Mouse (Mus musculus): Measurements from ENCODE around the gene Dock9. TPM values are rescaled to one million over a fixed set of nuclear protein-coding genes. Genes with fewer than 3 reads are reported as not detected.

Gene Dock9
- polyA plus RNA-seq, 1 experiment from 2014 or later: 14.3 TPM

DNA sequence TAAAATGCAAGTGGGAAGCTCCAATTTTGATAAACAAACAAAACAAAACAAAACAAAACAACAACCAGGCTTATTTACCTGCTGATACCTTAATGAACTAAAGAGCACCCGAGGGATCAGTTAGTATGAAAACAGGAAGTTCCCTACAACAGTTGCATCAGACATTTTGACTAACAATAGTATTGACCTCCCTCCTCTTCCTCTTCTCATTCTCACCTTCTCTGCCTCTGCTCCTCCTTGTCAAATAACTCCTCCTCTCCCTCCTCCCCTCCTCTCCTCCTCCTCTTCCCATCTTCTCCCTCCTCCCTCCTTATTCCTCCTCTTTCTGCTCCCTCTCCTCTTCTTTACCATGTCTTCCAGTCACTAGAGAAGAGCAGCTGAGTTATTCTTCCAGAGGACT is 270.4 kb downstream of the Dock9 start:
- Histone ChIP-seq H3K27ac (ENCODE audit: low read depth, low read length) (no peak overlapping the region), H3K9me3 (ENCODE audit: control insufficient read depth, low read length) (no peaks in the 10 kb centered on the region), H3K36me3 (ENCODE audit: control insufficient read depth, insufficient read depth, low read length) (no peaks in the 10 kb centered on the region), H3K27me3 (ENCODE audit: control insufficient read depth, insufficient read depth, low read length) (no peaks in the 10 kb centered on the region), H3K4me2 (replicated peaks; ENCODE audit: low read depth, low read length) (no peak overlapping the region), H3K4me3 (ENCODE audit: low read length) (no peak overlapping the region), H3K9ac (ENCODE audit: low read depth, low read length) (no peak overlapping the region), H3K4me1 (ENCODE audit: control insufficient read depth, insufficient read depth, low read length) (no peaks in the 10 kb centered on the region)
- no peak for ATAC-seq (ENCODE audit: low FRiP score, low TSS enrichment)
- WGBS: 74% methylated on average over 1 of the region's 1 CpGs

DNA sequence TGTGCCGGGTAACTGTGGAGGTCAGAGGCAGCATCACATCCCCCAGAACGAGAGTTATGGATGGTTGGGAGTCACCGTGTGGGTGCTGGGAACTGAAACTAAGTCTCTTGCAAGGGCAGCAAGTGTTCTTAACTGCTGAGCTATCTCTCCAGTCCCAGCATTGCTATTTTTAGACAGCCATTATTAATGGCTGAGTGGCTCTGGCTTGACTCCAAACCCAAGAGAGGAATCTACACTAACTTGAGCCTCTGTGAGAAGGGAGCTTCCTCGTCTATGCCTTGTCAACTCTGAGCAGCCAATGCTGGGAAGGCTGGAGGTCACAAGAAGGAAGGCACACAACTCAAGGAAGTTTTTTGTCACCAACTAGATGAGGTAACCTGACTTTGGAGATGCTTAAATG is 275.9 kb downstream of the Dock9 start:
- H3K4me2 ChIP-seq (replicated peaks; ENCODE audit: low read depth, low read length): no peak overlapping the region
- ATAC-seq (ENCODE audit: low FRiP score, low TSS enrichment): 0 out of 2 replicates have a peak, but pooled peaks have one; percentile 32
- H3K9ac ChIP-seq (ENCODE audit: low read depth, low read length): no peak overlapping the region
- no peaks in the 10 kb centered on the region for H3K36me3 ChIP-seq (ENCODE audit: control insufficient read depth, insufficient read depth, low read length)
- H3K27ac ChIP-seq (ENCODE audit: low read depth, low read length): no peak overlapping the region
- H3K4me3 ChIP-seq (ENCODE audit: low read length): no peak overlapping the region
- no peaks in the 10 kb centered on the region; the same call in 1 of the 2 replicates for H3K4me1 ChIP-seq (ENCODE audit: control insufficient read depth, insufficient read depth, low read length)
- H3K27me3 ChIP-seq (ENCODE audit: control insufficient read depth, insufficient read depth, low read length): no peaks in the 10 kb centered on the region
- no peaks in the 10 kb centered on the region for H3K9me3 ChIP-seq (ENCODE audit: control insufficient read depth, low read length)
- WGBS: 60% methylated on average over 4 of the region's 4 CpGs

DNA sequence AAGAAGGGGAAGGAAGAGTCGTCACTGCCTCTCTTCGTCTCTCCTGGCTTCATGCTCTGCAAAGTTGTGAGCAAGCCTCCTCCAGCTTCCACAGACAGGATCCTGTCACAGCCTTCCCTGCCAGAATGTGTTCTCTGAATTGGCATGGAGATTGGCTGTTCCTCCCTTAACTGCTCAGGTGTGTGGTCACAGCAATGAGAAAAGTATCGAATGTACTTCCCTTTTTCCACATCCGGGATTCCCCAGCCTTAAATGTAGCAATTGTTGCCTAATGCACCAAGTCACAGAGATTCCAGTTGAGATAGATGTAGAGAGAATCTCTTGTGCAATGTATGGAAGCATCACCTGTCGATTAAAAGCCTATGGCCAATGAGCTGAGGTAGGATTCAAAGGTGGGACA is 280.8 kb downstream of the Dock9 start:
- H3K4me1 ChIP-seq (ENCODE audit: control insufficient read depth, insufficient read depth, low read length): no peaks in the 10 kb centered on the region; the same call in 1 of the 2 replicates
- no peak for ATAC-seq (ENCODE audit: low FRiP score, low TSS enrichment)
- no peak overlapping the region for H3K4me2 ChIP-seq (replicated peaks; ENCODE audit: low read depth, low read length)
- no peak overlapping the region for H3K9ac ChIP-seq (ENCODE audit: low read depth, low read length)
- H3K4me3 ChIP-seq (ENCODE audit: low read length): no peak overlapping the region
- no peaks in the 10 kb centered on the region for H3K36me3 ChIP-seq (ENCODE audit: control insufficient read depth, insufficient read depth, low read length)
- H3K27ac ChIP-seq (ENCODE audit: low read depth, low read length): no peak overlapping the region
- 83% methylated on average over 5 of the region's 5 CpGs for WGBS
- no peaks in the 10 kb centered on the region for H3K9me3 ChIP-seq (ENCODE audit: control insufficient read depth, low read length)
- H3K27me3 ChIP-seq (ENCODE audit: control insufficient read depth, insufficient read depth, low read length): no peaks in the 10 kb centered on the region

DNA sequence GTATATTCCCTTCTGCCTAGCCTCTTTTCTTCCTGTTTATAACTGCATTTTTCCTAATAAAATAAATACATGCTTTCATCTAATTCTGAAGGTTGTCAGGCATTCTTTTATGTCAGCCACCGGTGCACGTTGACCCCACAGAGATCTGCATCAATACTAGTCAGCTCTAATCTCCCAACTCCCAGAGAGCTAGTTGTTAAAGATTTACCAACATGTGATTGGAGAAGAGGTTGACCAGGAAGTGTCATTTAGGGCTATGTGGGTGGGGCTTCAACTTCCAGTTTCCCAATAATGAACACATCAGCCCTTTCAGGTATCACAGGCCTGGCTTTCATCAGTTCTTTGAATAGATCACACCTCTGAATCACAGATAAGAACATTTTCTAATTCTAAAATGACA is 288.7 kb downstream of the Dock9 start:
- 76% methylated on average over 2 of the region's 2 CpGs for WGBS
- Histone ChIP-seq H3K9me3 (ENCODE audit: control insufficient read depth, low read length) (no peaks in the 10 kb centered on the region), H3K4me2 (replicated peaks; ENCODE audit: low read depth, low read length) (no peak overlapping the region), H3K27ac (ENCODE audit: low read depth, low read length) (no peak overlapping the region), H3K4me3 (ENCODE audit: low read length) (no peak overlapping the region), H3K4me1 (ENCODE audit: control insufficient read depth, insufficient read depth, low read length) (peaks cover 8% of the 10 kb centered on the region; the same call in 1 of the 2 replicates), H3K9ac (ENCODE audit: low read depth, low read length) (no peak overlapping the region), H3K27me3 (ENCODE audit: control insufficient read depth, insufficient read depth, low read length) (peaks cover 15% of the 10 kb centered on the region; the same call in 1 of the 2 replicates), H3K36me3 (ENCODE audit: control insufficient read depth, insufficient read depth, low read length) (no peaks in the 10 kb centered on the region)
- ATAC-seq (ENCODE audit: low FRiP score, low TSS enrichment): no peak

DNA sequence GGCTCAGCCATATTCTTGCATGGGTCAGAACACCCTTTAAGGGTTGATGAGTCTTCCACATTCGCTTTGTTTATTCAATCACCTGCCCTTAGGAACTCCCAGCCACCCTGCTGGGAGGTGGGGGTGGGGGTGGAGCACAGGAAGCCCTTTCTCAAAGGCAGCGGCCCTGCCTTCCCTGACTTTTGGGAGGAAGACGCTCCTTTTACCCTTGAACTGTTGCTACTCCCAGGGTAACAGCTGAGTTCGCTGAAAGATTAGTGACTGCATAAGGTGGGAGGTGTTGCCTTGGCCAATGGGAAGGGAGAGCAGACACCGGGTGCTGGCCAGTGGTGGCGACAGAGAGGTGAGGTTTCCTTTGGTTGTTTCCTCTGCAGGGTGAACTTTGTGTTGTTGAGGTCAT is 291.3 kb downstream of the Dock9 start:
- peaks cover 15% of the 10 kb centered on the region; the same call in 1 of the 2 replicates for H3K27me3 ChIP-seq (ENCODE audit: control insufficient read depth, insufficient read depth, low read length)
- no peak overlapping the region for H3K27ac ChIP-seq (ENCODE audit: low read depth, low read length)
- whole genome bisulfite sequencing: 10% methylated on average over 6 of the region's 6 CpGs
- H3K9me3 ChIP-seq (ENCODE audit: control insufficient read depth, low read length): no peaks in the 10 kb centered on the region
- no peak overlapping the region for H3K4me2 ChIP-seq (replicated peaks; ENCODE audit: low read depth, low read length)
- no peak overlapping the region for H3K4me3 ChIP-seq (ENCODE audit: low read length)
- no peaks in the 10 kb centered on the region for H3K36me3 ChIP-seq (ENCODE audit: control insufficient read depth, insufficient read depth, low read length)
- ATAC-seq (ENCODE audit: low FRiP score, low TSS enrichment): no peak
- H3K4me1 ChIP-seq (ENCODE audit: control insufficient read depth, insufficient read depth, low read length): peaks cover 8% of the 10 kb centered on the region; the same call in 1 of the 2 replicates
- H3K9ac ChIP-seq (ENCODE audit: low read depth, low read length): no peak overlapping the region

DNA sequence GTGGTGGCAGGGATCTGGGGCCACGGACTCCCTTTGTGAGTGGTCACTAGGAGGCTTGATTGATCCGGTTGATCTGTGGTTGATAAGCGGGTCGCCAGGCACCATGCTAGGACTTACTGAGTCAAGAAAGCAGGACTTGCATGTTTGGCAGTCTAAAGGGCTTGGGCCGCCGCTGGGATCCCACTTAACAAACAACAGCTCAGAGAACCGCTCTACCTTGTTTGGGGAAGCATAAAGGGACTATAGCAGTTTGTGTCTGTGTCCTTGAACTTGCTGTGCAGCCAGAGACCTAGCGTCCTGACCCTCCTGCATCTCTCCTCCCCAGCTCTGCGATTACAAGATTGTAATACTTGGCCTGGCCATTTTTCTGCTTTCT is 292.2 kb downstream of the Dock9 start:
- Histone ChIP-seq H3K36me3 (ENCODE audit: control insufficient read depth, insufficient read depth, low read length) (no peaks in the 10 kb centered on the region), H3K4me3 (ENCODE audit: low read length) (peak overlapping the region; percentile 23; the same call in 1 of the 2 replicates), H3K9ac (ENCODE audit: low read depth, low read length) (no peak overlapping the region), H3K27me3 (ENCODE audit: control insufficient read depth, insufficient read depth, low read length) (peaks cover 15% of the 10 kb centered on the region; the same call in 1 of the 2 replicates), H3K27ac (ENCODE audit: low read depth, low read length) (no peak overlapping the region), H3K4me1 (ENCODE audit: control insufficient read depth, insufficient read depth, low read length) (peaks cover 8% of the 10 kb centered on the region; the same call in 1 of the 2 replicates), H3K4me2 (replicated peaks; ENCODE audit: low read depth, low read length) (peak overlapping the region; percentile 31), H3K9me3 (ENCODE audit: control insufficient read depth, low read length) (no peaks in the 10 kb centered on the region)
- no peak for ATAC-seq (ENCODE audit: low FRiP score, low TSS enrichment)
- WGBS: 38% methylated on average over 9 of the region's 9 CpGs

DNA sequence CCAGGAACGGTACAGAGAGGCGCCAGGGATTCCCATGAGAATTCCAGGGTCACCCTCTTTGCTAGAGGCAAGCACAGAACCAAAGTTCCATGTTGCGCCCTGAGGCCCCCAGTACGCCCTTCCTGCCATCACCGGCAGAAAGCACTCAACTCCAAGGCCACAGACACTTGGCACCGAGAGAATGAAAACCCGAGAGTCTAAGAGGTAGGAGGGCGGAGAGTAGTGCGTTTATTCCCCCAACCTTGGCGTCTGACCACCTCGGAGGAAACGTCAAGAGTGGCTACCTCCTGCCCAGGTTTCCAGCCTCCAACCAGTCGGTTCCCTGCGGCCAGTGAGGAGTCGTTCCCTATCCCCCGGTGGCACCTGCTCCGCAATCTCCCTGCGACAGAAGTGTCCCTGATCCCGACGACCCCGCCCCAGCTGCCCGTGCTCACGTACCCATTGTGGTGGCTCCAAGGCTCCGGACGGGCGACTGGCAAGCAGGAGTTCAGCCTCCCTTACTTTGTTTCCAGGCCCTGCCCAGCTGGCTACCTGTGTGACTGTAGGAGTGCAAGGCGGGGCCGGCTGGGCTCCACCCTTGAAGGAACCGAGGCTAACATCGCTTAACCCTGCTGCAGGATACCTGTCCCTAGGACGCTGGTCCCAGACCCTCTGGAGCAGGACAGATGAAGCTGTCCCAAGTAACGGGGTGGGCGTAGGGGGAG is 292.7 kb downstream of the Dock9 start, which contains the start of gene Slc15a1:
Gene Slc15a1 (minus strand): TSS at position 472 of the 704 bp plus-strand sequence.
- WGBS: 8% methylated on average over 33 of the region's 33 CpGs
- Histone ChIP-seq H3K4me3 (ENCODE audit: low read length) (peak within 1 kb of the TSS; percentile 23), H3K36me3 (ENCODE audit: control insufficient read depth, insufficient read depth, low read length) (no peaks in the 10 kb centered on the region), H3K9me3 (ENCODE audit: control insufficient read depth, low read length) (no peaks in the 10 kb centered on the region), H3K9ac (ENCODE audit: low read depth, low read length) (no peak within 1 kb of the TSS), H3K4me2 (replicated peaks; ENCODE audit: low read depth, low read length) (peak within 1 kb of the TSS; percentile 31), H3K27me3 (ENCODE audit: control insufficient read depth, insufficient read depth, low read length) (peaks cover 15% of the 10 kb centered on the region; the same call in 1 of the 2 replicates), H3K27ac (ENCODE audit: low read depth, low read length) (no peak within 1 kb of the TSS), H3K4me1 (ENCODE audit: control insufficient read depth, insufficient read depth, low read length) (peaks cover 8% of the 10 kb centered on the region; the same call in 1 of the 2 replicates)
- no peak for ATAC-seq (ENCODE audit: low FRiP score, low TSS enrichment)

DNA sequence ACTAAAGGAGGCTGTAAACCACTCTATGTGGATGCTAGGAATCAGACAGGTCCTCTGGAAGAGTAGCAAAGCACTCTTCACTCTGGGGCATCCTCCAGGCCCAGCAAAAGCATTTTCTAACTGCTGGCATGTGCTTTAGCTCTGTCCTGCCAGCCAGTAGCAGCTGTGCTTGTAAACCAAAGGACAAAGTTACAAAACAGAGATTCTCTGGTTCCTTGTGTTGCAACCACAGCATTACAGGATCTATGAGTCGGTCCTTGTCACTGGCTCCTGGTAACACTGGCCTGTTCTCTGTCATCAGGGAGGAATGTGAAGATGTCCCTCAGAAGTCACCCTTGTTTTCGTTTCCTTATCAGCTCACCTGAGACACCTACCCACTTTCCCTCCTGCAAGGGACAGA is 297.1 kb downstream of the Dock9 start:
- H3K27me3 ChIP-seq (ENCODE audit: control insufficient read depth, insufficient read depth, low read length): peaks cover 14% of the 10 kb centered on the region; the same call in 1 of the 2 replicates
- H3K27ac ChIP-seq (ENCODE audit: low read depth, low read length): no peak overlapping the region
- WGBS: 75% methylated on average over 2 of the region's 2 CpGs
- H3K4me1 ChIP-seq (ENCODE audit: control insufficient read depth, insufficient read depth, low read length): no peaks in the 10 kb centered on the region
- H3K9ac ChIP-seq (ENCODE audit: low read depth, low read length): no peak overlapping the region
- no peaks in the 10 kb centered on the region for H3K9me3 ChIP-seq (ENCODE audit: control insufficient read depth, low read length)
- no peaks in the 10 kb centered on the region for H3K36me3 ChIP-seq (ENCODE audit: control insufficient read depth, insufficient read depth, low read length)
- H3K4me3 ChIP-seq (ENCODE audit: low read length): no peak overlapping the region
- H3K4me2 ChIP-seq (replicated peaks; ENCODE audit: low read depth, low read length): no peak overlapping the region
- ATAC-seq (ENCODE audit: low FRiP score, low TSS enrichment): no peak

DNA sequence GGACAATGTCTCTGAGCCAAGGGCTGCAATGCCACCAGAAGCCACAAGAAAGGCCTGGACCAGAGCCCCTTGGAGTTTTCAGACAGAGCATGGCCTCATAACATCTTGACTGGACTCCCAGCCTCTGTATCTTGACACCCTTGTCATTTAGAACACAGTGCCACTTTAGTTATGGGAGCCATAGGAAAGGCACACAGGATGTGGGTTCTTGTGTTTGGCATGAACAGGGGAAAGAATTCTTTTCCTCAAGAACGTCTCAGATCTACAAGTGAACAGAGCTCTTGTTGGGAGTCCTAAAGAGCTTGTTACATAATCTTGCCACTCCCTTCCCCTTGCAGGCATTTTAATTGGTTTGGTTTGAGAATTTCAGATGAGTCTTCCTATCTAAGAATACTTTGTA is 297.9 kb downstream of the Dock9 start:
- WGBS: 83% methylated on average over 1 of the region's 1 CpGs
- H3K4me2 ChIP-seq (replicated peaks; ENCODE audit: low read depth, low read length): no peak overlapping the region
- no peaks in the 10 kb centered on the region for H3K9me3 ChIP-seq (ENCODE audit: control insufficient read depth, low read length)
- H3K4me3 ChIP-seq (ENCODE audit: low read length): no peak overlapping the region
- no peak for ATAC-seq (ENCODE audit: low FRiP score, low TSS enrichment)
- H3K9ac ChIP-seq (ENCODE audit: low read depth, low read length): no peak overlapping the region
- no peak overlapping the region for H3K27ac ChIP-seq (ENCODE audit: low read depth, low read length)
- H3K36me3 ChIP-seq (ENCODE audit: control insufficient read depth, insufficient read depth, low read length): no peaks in the 10 kb centered on the region
- peaks cover 9% of the 10 kb centered on the region; the same call in 1 of the 2 replicates for H3K27me3 ChIP-seq (ENCODE audit: control insufficient read depth, insufficient read depth, low read length)
- no peaks in the 10 kb centered on the region for H3K4me1 ChIP-seq (ENCODE audit: control insufficient read depth, insufficient read depth, low read length)
